Mouse (Mus musculus) embryonic facial prominence, embryonic 12.5 days (tissue): ENCODE measurements around the gene Ppm1h. TPM values are rescaled to one million over a fixed set of nuclear protein-coding genes. Genes with fewer than 3 reads are reported as not detected.

Experiments used
- ATAC-seq: fragments of 200-750 bp; cut with Nextera tagmentation; 2 replicates; pipeline ENCODE4 v1.8.0; 2017; ENCODE audit not compliant: insufficient number of reproducible peaks, insufficient read depth, low FRiP score, low TSS enrichment
- H3K27ac ChIP-seq: fragments of 300-500 bp; sonication (generic); 2 replicates; pipeline ENCODE4 v1.5.1; 2016; ENCODE audit warnings: mild to moderate bottlenecking
- H3K27me3 ChIP-seq: fragments of 300-500 bp; sonication (generic); 2 replicates; pipeline ENCODE4 v1.6.1; 2016; ENCODE audit warnings: mild to moderate bottlenecking, moderate library complexity
- H3K36me3 ChIP-seq: fragments of 300-500 bp; sonication (generic); 2 replicates; pipeline ENCODE4 v1.6.1; 2016; ENCODE audit warnings: mild to moderate bottlenecking
- H3K4me1 ChIP-seq: fragments of 300-500 bp; sonication (generic); 2 replicates; pipeline ENCODE4 v1.6.1; 2016
- H3K4me2 ChIP-seq: fragments of 300-500 bp; sonication (generic); replicated peaks from 2 replicates; pipeline ENCODE4 v1.6.1; 2016; ENCODE audit warnings: mild to moderate bottlenecking, moderate library complexity
- H3K4me3 ChIP-seq: fragments of 300-500 bp; sonication (generic); 2 replicates; pipeline ENCODE4 v1.5.1; 2016; ENCODE audit warnings: mild to moderate bottlenecking
- H3K9ac ChIP-seq: fragments of 300-500 bp; sonication (generic); 2 replicates; pipeline ENCODE4 v1.6.1; 2016; ENCODE audit warnings: mild to moderate bottlenecking, moderate library complexity
- H3K9me3 ChIP-seq: fragments of 300-500 bp; sonication (generic); 2 replicates; pipeline ENCODE4 v1.6.1; 2016; ENCODE audit warnings: mild to moderate bottlenecking, moderate library complexity
- WGBS: fragments of 180-500 bp; shearing (Covaris S2); methylation state at CpG from one replicate; pipeline ENCODE4 v1.1.7; 2016; 5-methylcytosine and 5-hydroxymethylcytosine counted together
- polyA plus RNA-seq: library from polyadenylated mRNA; unstranded; fragments of >200 nt; fragmentation: Nextera tagmentation; extraction: Ambion mirVana; gene quantifications from 2 replicates; pipeline ENCODE4 v1.2.1, GENCODE M21; 2016

Gene Ppm1h
- polyA plus RNA-seq, 1 experiment from 2014 or later, result 5.3 TPM

GRCm38 (mm10) chr10:122680387-122681084 is 2.0 kb downstream of the Ppm1h start:
- H3K27me3 ChIP-seq, result peaks cover 20% of the 10 kb centered on the region
- peak overlapping the region; percentile 98 for H3K4me2 ChIP-seq
- H3K4me3 ChIP-seq, result peak overlapping the region; percentile 56
- no peak overlapping the region for H3K27ac ChIP-seq
- H3K9me3 ChIP-seq, result no peaks in the 10 kb centered on the region
- no peaks in the 10 kb centered on the region for H3K36me3 ChIP-seq
- WGBS, result 4% methylated on average over 19 of the region's 19 CpGs
- no peak overlapping the region for H3K9ac ChIP-seq
- no peak for ATAC-seq
- H3K4me1 ChIP-seq, result peaks cover 10% of the 10 kb centered on the region

- H3K27ac ChIP-seq, result no peak overlapping the region
- no peak overlapping the region for H3K4me3 ChIP-seq
- no peak overlapping the region for H3K9ac ChIP-seq
- ATAC-seq, result no peak
- peaks cover 20% of the 10 kb centered on the region for H3K27me3 ChIP-seq
- H3K36me3 ChIP-seq, result no peaks in the 10 kb centered on the region
- H3K4me1 ChIP-seq, result peaks cover 10% of the 10 kb centered on the region
- H3K9me3 ChIP-seq, result no peaks in the 10 kb centered on the region
- 37% methylated on average over 4 of the region's 4 CpGs for WGBS
- no peak overlapping the region for H3K4me2 ChIP-seq
These were observed 2.5 kb downstream of the Ppm1h start for GRCm38 (mm10) chr10:122681085-122681408.

DNA sequence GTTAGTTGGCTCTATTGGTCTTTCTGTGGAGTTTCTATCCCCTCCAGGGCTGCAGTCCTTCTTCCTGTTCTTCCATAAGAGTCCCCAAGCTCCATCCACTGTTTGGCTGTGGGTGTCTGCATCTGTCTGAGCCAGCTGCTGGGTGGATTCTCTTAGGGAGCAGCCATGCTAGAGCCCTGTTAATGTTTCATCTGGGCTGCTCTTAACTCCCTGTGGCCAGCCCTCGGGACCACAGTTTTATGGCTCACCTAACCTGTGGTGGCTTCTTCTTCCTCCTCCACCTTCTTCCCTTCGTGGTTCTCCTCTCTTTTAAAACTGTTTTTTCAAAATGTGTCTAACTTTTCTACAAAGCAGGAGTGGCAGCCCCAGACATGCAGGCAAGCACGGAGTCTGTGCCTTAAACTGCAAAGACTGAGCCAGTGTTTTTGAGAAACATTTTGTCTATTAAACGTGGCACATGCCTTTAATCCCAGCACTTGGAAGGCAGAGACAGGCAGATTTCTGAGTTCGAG is 5.3 kb downstream of the Ppm1h start:
- Histone ChIP-seq H3K27me3 (peaks cover 15% of the 10 kb centered on the region), H3K9ac (no peak overlapping the region), H3K4me2 (no peak overlapping the region), H3K36me3 (no peaks in the 10 kb centered on the region), H3K27ac (no peak overlapping the region), H3K4me1 (peaks cover 10% of the 10 kb centered on the region), H3K9me3 (no peaks in the 10 kb centered on the region), H3K4me3 (no peak overlapping the region)
- ATAC-seq, result no peak
- WGBS, result 75% methylated on average over 5 of the region's 5 CpGs

GRCm38 (mm10) chr10:122685297-122685696 is 6.7 kb downstream of the Ppm1h start:
- 19% methylated on average over 1 of the region's 1 CpGs for WGBS
- H3K9ac ChIP-seq, result no peak overlapping the region
- H3K4me1 ChIP-seq, result peaks cover 2% of the 10 kb centered on the region; the same call in 1 of the 2 replicates
- H3K36me3 ChIP-seq, result no peaks in the 10 kb centered on the region
- peaks cover 12% of the 10 kb centered on the region for H3K27me3 ChIP-seq
- no peak for ATAC-seq
- no peak overlapping the region for H3K4me3 ChIP-seq
- H3K9me3 ChIP-seq, result no peaks in the 10 kb centered on the region
- H3K27ac ChIP-seq, result no peak overlapping the region
- no peak overlapping the region for H3K4me2 ChIP-seq

DNA sequence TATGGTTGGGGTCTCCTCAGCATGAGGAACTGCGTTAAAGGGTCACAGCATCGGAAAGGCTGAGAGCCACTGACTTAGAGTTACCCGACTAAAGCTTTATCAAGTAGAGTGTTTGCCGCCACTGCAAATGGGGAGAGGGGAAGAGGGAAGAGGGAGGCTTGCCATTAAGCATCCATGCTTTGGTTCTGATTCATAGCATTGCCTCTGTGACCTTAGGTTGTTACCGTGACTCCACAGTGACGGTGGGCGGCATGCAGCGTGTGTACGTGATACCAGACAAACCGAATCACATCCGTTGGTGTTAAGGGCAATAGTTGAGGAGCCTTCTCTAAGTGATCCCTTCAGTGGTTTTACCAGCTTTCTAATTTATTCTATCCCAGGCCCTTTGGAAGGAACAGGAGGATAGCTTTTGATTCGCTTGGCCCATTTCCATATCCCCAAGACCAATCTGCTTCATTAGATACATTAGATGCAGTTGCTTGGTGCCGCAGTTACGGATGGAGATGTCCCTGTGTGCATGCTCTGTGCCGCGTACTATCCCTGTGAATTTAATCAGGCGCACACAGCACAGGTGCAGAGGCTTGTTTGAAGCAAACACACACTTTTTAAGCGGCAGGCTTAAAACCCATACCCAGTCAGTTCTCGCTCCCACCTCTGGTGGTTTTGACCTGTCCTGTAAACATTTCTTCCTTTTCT is 7.4 kb downstream of the Ppm1h start:
- no peaks in the 10 kb centered on the region for H3K36me3 ChIP-seq
- ATAC-seq, result no peak
- no peak overlapping the region for H3K27ac ChIP-seq
- H3K4me2 ChIP-seq, result no peak overlapping the region
- no peaks in the 10 kb centered on the region for H3K9me3 ChIP-seq
- no peak overlapping the region for H3K4me3 ChIP-seq
- no peak overlapping the region for H3K9ac ChIP-seq
- 0 out of 2 replicates have a peak, but pooled peaks cover 5% of the 10 kb centered on the region for H3K4me1 ChIP-seq
- H3K27me3 ChIP-seq, result peaks cover 6% of the 10 kb centered on the region
- 94% methylated on average over 19 of the region's 19 CpGs for WGBS

DNA sequence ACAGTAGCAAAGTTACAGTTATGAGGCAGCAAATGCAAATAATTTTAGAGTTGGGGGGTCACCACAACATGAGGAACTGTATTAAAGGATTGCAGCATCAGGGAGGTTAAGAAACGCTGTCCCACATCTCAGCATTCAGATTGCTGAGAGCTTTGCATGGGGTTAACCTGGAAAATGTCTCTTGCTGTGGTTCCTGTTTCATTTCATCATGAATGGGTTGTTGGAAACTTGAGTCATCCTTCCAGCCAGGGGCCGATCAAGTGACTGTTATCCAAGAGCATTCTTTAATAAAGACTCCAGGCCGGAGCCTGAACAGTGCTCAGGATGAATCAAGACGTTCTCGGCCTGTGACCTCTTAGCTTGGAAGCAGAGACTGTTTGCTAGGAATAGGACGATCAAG is 12.1 kb downstream of the Ppm1h start:
- H3K9ac ChIP-seq, result no peak overlapping the region
- no peak overlapping the region for H3K27ac ChIP-seq
- H3K36me3 ChIP-seq, result no peaks in the 10 kb centered on the region
- WGBS, result 54% methylated on average over 6 of the region's 6 CpGs
- 0 out of 2 replicates have a peak, but pooled peaks cover 8% of the 10 kb centered on the region for H3K4me1 ChIP-seq
- no peak for ATAC-seq
- H3K4me2 ChIP-seq, result no peak overlapping the region
- H3K9me3 ChIP-seq, result no peaks in the 10 kb centered on the region
- H3K4me3 ChIP-seq, result no peak overlapping the region
- no peaks in the 10 kb centered on the region for H3K27me3 ChIP-seq

DNA sequence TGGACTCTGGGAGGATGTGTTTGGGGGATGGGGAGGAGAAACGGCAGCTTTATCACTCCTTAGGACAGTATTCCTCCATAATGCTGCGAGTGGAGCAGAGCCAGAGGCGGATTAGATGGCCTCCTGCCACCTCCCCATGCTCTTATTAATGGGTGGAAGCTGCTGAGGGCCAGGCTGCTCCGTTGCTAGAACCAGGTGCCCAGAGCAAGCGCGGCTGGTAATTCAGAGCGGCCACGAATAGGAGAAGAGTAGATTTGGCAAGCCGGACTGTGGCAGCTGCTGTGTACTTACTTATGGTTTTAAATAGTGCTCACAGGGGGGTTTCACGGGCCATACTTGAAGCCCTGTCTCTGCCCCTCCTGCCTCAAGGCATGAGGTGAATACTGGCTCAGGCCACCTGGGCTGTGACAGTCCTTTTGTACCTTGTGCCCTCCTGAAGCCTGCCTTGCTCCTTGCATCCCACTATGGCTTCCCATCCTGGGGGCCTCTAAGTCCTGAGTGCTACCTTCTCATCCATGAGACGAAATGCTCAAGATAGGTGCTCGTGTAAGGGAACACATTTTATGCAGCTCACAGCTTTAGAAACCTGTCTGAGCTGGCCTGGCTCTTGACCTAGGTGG is 14.7 kb downstream of the Ppm1h start:
- Histone ChIP-seq H3K4me2 (no peak overlapping the region), H3K9me3 (no peaks in the 10 kb centered on the region), H3K27ac (no peak overlapping the region), H3K36me3 (no peaks in the 10 kb centered on the region), H3K27me3 (no peaks in the 10 kb centered on the region), H3K4me1 (0 out of 2 replicates have a peak, but pooled peaks cover 8% of the 10 kb centered on the region), H3K9ac (no peak overlapping the region), H3K4me3 (no peak overlapping the region)
- ATAC-seq, result no peak
- WGBS, result 66% methylated on average over 12 of the region's 12 CpGs

- Histone ChIP-seq H3K9me3 (no peaks in the 10 kb centered on the region), H3K36me3 (no peaks in the 10 kb centered on the region), H3K4me1 (0 out of 2 replicates have a peak, but pooled peaks cover 8% of the 10 kb centered on the region), H3K27ac (peak overlapping the region; percentile 6; the same call in 1 of the 2 replicates), H3K4me3 (no peak overlapping the region), H3K4me2 (no peak overlapping the region), H3K27me3 (no peaks in the 10 kb centered on the region), H3K9ac (no peak overlapping the region)
- 36% methylated on average over 12 of the region's 17 CpGs for WGBS
- ATAC-seq, result no peak
These were observed 15.5 kb downstream of the Ppm1h start for GRCm38 (mm10) chr10:122693911-122694618.

DNA sequence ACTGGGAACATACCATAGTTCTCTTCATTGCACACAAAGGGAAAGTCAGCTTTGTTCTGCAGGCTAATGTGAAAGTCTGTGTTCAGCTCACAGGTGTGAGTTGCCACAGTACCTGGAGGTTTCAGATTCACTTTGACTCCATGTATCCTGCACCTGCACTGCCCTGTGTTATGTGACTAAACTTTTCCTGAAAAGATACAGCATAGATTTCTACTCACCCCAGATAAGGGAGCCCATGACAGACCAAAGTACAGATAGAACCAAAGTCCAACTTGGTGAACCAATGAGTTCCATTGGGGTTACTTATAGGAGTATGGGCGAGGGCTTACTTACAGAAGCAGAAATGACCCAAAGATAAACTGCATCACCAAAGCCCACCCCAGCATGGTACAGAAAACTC is 17.8 kb downstream of the Ppm1h start:
- H3K36me3 ChIP-seq, result no peaks in the 10 kb centered on the region
- no peaks in the 10 kb centered on the region for H3K4me1 ChIP-seq
- H3K27ac ChIP-seq, result no peak overlapping the region
- ATAC-seq, result no peak
- 79% methylated on average over 1 of the region's 1 CpGs for WGBS
- no peak overlapping the region for H3K9ac ChIP-seq
- H3K4me3 ChIP-seq, result no peak overlapping the region
- no peak overlapping the region for H3K4me2 ChIP-seq
- no peaks in the 10 kb centered on the region for H3K9me3 ChIP-seq
- no peaks in the 10 kb centered on the region for H3K27me3 ChIP-seq

- ATAC-seq, result no peak
- Histone ChIP-seq H3K9ac (no peak overlapping the region), H3K27ac (no peak overlapping the region), H3K4me2 (no peak overlapping the region), H3K4me1 (no peaks in the 10 kb centered on the region), H3K9me3 (no peaks in the 10 kb centered on the region), H3K27me3 (no peaks in the 10 kb centered on the region), H3K4me3 (no peak overlapping the region), H3K36me3 (no peaks in the 10 kb centered on the region)
- WGBS, result 91% methylated on average over 5 of the region's 5 CpGs
These were observed 19.8 kb downstream of the Ppm1h start for GRCm38 (mm10) chr10:122698347-122698746.

- Histone ChIP-seq H3K4me3 (no peak overlapping the region), H3K9me3 (no peaks in the 10 kb centered on the region), H3K27ac (no peak overlapping the region), H3K9ac (no peak overlapping the region), H3K36me3 (no peaks in the 10 kb centered on the region), H3K4me1 (no peaks in the 10 kb centered on the region), H3K27me3 (no peaks in the 10 kb centered on the region), H3K4me2 (no peak overlapping the region)
- WGBS, result 79% methylated on average over 5 of the region's 5 CpGs
- no peak for ATAC-seq
These were observed 26.3 kb downstream of the Ppm1h start for GRCm38 (mm10) chr10:122704901-122705300.
